7 mouse cellular contexts compared by ENCODE assay signal in the genomic region with DNA sequence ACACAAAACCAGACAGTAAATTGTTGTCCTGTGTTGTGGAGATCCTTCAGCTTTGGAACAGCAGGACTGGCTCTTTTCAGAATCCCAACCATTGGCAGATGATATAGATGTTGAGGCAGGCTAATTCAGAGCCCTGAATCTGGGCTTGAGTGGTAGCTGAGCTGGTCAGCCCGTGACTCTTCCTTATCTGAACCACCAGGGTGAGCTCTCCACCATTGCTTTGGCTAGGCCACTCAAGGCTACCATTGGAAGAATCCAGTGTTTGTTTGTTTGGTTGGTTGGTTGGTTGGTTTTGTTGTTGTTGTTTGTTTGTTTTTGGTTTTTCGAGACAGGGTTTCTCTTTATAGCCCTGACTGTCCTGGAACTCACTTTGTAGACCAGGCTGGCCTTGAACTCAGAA. TPM values are rescaled to one million over a fixed set of nuclear protein-coding genes. Genes with fewer than 3 reads are reported as not detected.
DNase-seq lines count a peak whose midpoint lies in the region; ATAC-seq and TF ChIP-seq lines count a peak whose summit lies in the region.

No protein-coding gene starts in this region.

- H3K9me3 ChIP-seq in limb, embryonic 13.5 days, result no peaks in the 10 kb centered on the region
- H3K9me3 ChIP-seq in limb, embryonic 10.5 days (replicated peaks), result no peaks in the 10 kb centered on the region
- no peaks in the 10 kb centered on the region for H3K9me3 ChIP-seq in kidney, postnatal 0 days (replicated peaks; ENCODE audit: low read length)

- H3K27me3 ChIP-seq in limb, embryonic 13.5 days, result no peaks in the 10 kb centered on the region
- H3K27me3 ChIP-seq in limb, embryonic 10.5 days (ENCODE audit: low read depth, poor library complexity, severe bottlenecking), result no peaks in the 10 kb centered on the region
- H3K27me3 ChIP-seq in kidney, postnatal 0 days (ENCODE audit: insufficient read depth, low read length), result no peaks in the 10 kb centered on the region

- TF ChIP-seq CTCF in kidney, postnatal 0 days (IDR thresholded peaks at IDR 0.05; ENCODE audit: low read depth), result peak; percentile 63

- no peak overlapping the region for H3K9ac ChIP-seq in limb, embryonic 13.5 days
- no peak overlapping the region for H3K9ac ChIP-seq in kidney, postnatal 0 days (ENCODE audit: low read depth, low read length)

- no peak for DNase-seq in limb, embryonic 10.5 days (ENCODE audit: low spot score)
- peak; percentile 14 for DNase-seq in kidney, postnatal 0 days (ENCODE audit: low spot score)
- DNase-seq in retina, embryonic 14.5 days (ENCODE audit: low spot score), result peak; percentile 11
- DNase-seq in urinary bladder, postnatal 10 days (ENCODE audit: low spot score), result no peak
- no peak for DNase-seq in ovary, postnatal 36 days (ENCODE audit: low spot score)

- H3K27ac ChIP-seq in limb, embryonic 13.5 days, result no peak overlapping the region
- H3K27ac ChIP-seq in limb, embryonic 10.5 days, result no peak overlapping the region
- no peak overlapping the region for H3K27ac ChIP-seq in kidney, postnatal 0 days

- H3K4me3 ChIP-seq in limb, embryonic 13.5 days, result no peak overlapping the region
- no peak overlapping the region for H3K4me3 ChIP-seq in limb, embryonic 10.5 days
- no peak overlapping the region for H3K4me3 ChIP-seq in kidney, postnatal 0 days (replicated peaks; ENCODE audit: low read depth, low read length)

- H3K36me3 ChIP-seq in limb, embryonic 13.5 days, result peaks cover 13% of the 10 kb centered on the region; the same call in 1 of the 2 replicates
- peaks cover 8% of the 10 kb centered on the region; the same call in 1 of the 2 replicates for H3K36me3 ChIP-seq in limb, embryonic 10.5 days
- H3K36me3 ChIP-seq in kidney, postnatal 0 days (ENCODE audit: insufficient read depth, low read length), result 0 out of 2 replicates have a peak, but pooled peaks cover 3% of the 10 kb centered on the region

- H3K4me2 ChIP-seq in limb, embryonic 13.5 days (replicated peaks), result no peak overlapping the region
- no peak overlapping the region for H3K4me2 ChIP-seq in kidney, postnatal 0 days (ENCODE audit: low read length)

- H3K4me1 ChIP-seq in limb, embryonic 13.5 days, result no peaks in the 10 kb centered on the region
- H3K4me1 ChIP-seq in limb, embryonic 10.5 days, result no peaks in the 10 kb centered on the region
- no peaks in the 10 kb centered on the region for H3K4me1 ChIP-seq in kidney, postnatal 0 days (replicated peaks; ENCODE audit: insufficient read depth, low read length)

- 0 out of 2 replicates have a peak, but pooled peaks have one; percentile 51 for ATAC-seq in limb, embryonic 13.5 days (ENCODE audit: low FRiP score, low read depth)
- peak; percentile 86 for ATAC-seq in activated CD4-positive, CD25-positive, alpha-beta regulatory T cell, adult 4 months
- no peak for ATAC-seq in kidney, postnatal 0 days (replicated peaks; ENCODE audit: low FRiP score, low read depth)

- 82% methylated on average over 2 of the region's 2 CpGs for WGBS in limb, embryonic 13.5 days
- 88% methylated on average over 2 of the region's 2 CpGs for WGBS in limb, embryonic 10.5 days
- 86% methylated on average over 2 of the region's 2 CpGs for WGBS in kidney, postnatal 0 days

RNA-seq across cellular contexts. Expression of a gene that starts 41.0 kb away (rescaled TPM):
- polyA plus RNA-seq in limb, embryonic 13.5 days (2015; fragmentation: Nextera tagmentation; extraction: Ambion mirVana), result 30.8 and 32.8 TPM in 2 replicates
- 29.9 and 34.3 TPM in 2 replicates for polyA plus RNA-seq in limb, embryonic 10.5 days (2016; fragmentation: Nextera tagmentation; extraction: Ambion mirVana)
- 1 to 10 TPM; 4.2 to 5.7 TPM for polyA plus RNA-seq in activated CD4-positive, CD25-positive, alpha-beta regulatory T cell, adult 4 months (2017; shearing (Covaris generic))
- 22.8 and 23.7 TPM in 2 replicates for polyA plus RNA-seq in kidney, postnatal 0 days (2015; fragmentation: Nextera tagmentation; extraction: Ambion mirVana)

RNA-seq across cellular contexts. Expression of a gene that starts 51.5 kb away (rescaled TPM):
- polyA plus RNA-seq in limb, embryonic 13.5 days (2015; fragmentation: Nextera tagmentation; extraction: Ambion mirVana), result 16.8 and 17.0 TPM in 2 replicates
- polyA plus RNA-seq in limb, embryonic 10.5 days (2016; fragmentation: Nextera tagmentation; extraction: Ambion mirVana), result 18.7 and 18.8 TPM in 2 replicates
- 1 to 10 TPM; 4.0 to 4.2 TPM for polyA plus RNA-seq in activated CD4-positive, CD25-positive, alpha-beta regulatory T cell, adult 4 months (2017; shearing (Covaris generic))
- polyA plus RNA-seq in kidney, postnatal 0 days (2015; fragmentation: Nextera tagmentation; extraction: Ambion mirVana), result 30.4 and 31.6 TPM in 2 replicates

Comparison
In these comparisons a context has a peak if more than half of its experiments do, and no peak if none do; other contexts are left out.
1. DNase-seq: peak in kidney, postnatal 0 days (single experiment) and retina, embryonic 14.5 days (single experiment); none in limb, embryonic 10.5 days (single experiment), urinary bladder, postnatal 10 days (single experiment) and ovary, postnatal 36 days (single experiment).